Mouse (Mus musculus) bone marrow macrophage, adult 2 months (primary cell): ENCODE measurements around the gene Grk4.

Experiments used
- CTCF ChIP-seq: IDR thresholded peaks from 2 replicates; pipeline ENCODE4 v1.5.1; 2012; ENCODE audit warnings: low read depth, mild to moderate bottlenecking, low read length, moderate library complexity
- POLR2A ChIP-seq: IDR thresholded peaks from 2 replicates; pipeline ENCODE4 v1.6.1; 2012; ENCODE audit warnings: mild to moderate bottlenecking, low read depth, low read length, borderline replicate concordance

- TF ChIP-seq POLR2A (no peak), CTCF (no peak)
Measured at GRCm38 (mm10) chr5:34761509-34761908, 101.3 kb downstream of the Grk4 start, which contains the start of gene Htt.
